Mouse (Mus musculus): Measurements from ENCODE around the gene Lrrc8b. TPM values are rescaled to one million over a fixed set of nuclear protein-coding genes. Genes with fewer than 3 reads are reported as not detected.
A peak's percentile ranks its signal among the peaks of the same experiment; 100 is the strongest.

Lrrc8b gene
- total RNA-seq, 4 experiments from 2014 or later, result 3.9 to 5.6 (median 4.2) TPM

- no peak for DNase-seq (ENCODE audit: low spot score)
Measured at GRCm38 (mm10) chr5:105483632-105484031, 68.1 kb downstream of the Lrrc8b start.

- no peak for DNase-seq (ENCODE audit: low spot score)
Measured at GRCm38 (mm10) chr5:105484247-105484646, 68.7 kb downstream of the Lrrc8b start.

GRCm38 (mm10) chr5:105484891-105485290 is 69.3 kb downstream of the Lrrc8b start:
- no peak for DNase-seq (ENCODE audit: low spot score)

GRCm38 (mm10) chr5:105490211-105490610 is 74.6 kb downstream of the Lrrc8b start:
- DNase-seq (ENCODE audit: low spot score), result no peak

- no peak for DNase-seq (ENCODE audit: low spot score)
Measured at GRCm38 (mm10) chr5:105491389-105491788, 75.8 kb downstream of the Lrrc8b start.

- DNase-seq (ENCODE audit: low spot score), result no peak
Measured at GRCm38 (mm10) chr5:105492367-105493246, 77.0 kb downstream of the Lrrc8b start.

- no peak for DNase-seq (ENCODE audit: low spot score)
Measured at GRCm38 (mm10) chr5:105493377-105493776, 77.8 kb downstream of the Lrrc8b start.

- DNase-seq (ENCODE audit: low spot score), result no peak
Measured at GRCm38 (mm10) chr5:105494246-105494917, 78.8 kb downstream of the Lrrc8b start.

GRCm38 (mm10) chr5:105494918-105495901 is 79.6 kb downstream of the Lrrc8b start:
- peak; percentile 78 for DNase-seq (ENCODE audit: low spot score)

GRCm38 (mm10) chr5:105496133-105496532 is 80.6 kb downstream of the Lrrc8b start:
- DNase-seq (ENCODE audit: low spot score), result no peak

GRCm38 (mm10) chr5:105496586-105496985 is 81.0 kb downstream of the Lrrc8b start:
- DNase-seq (ENCODE audit: low spot score), result no peak

- no peak for DNase-seq (ENCODE audit: low spot score)
Measured at GRCm38 (mm10) chr5:105498429-105499000, 82.9 kb downstream of the Lrrc8b start.

GRCm38 (mm10) chr5:105499396-105499795 is 83.8 kb downstream of the Lrrc8b start:
- no peak for DNase-seq (ENCODE audit: low spot score)

- no peak for DNase-seq (ENCODE audit: low spot score)
Measured at GRCm38 (mm10) chr5:105500132-105501121, 84.9 kb downstream of the Lrrc8b start.

- DNase-seq (ENCODE audit: low spot score), result no peak
Measured at GRCm38 (mm10) chr5:105501136-105501535, 85.6 kb downstream of the Lrrc8b start.

GRCm38 (mm10) chr5:105508813-105509212 is 93.2 kb downstream of the Lrrc8b start:
- DNase-seq (ENCODE audit: low spot score), result no peak

- DNase-seq (ENCODE audit: low spot score), result no peak
Measured at GRCm38 (mm10) chr5:105512297-105512696, 96.7 kb downstream of the Lrrc8b start.

GRCm38 (mm10) chr5:105515532-105515931 is 100.0 kb downstream of the Lrrc8b start:
- no peak for DNase-seq (ENCODE audit: low spot score)

- DNase-seq (ENCODE audit: low spot score), result no peak
Measured at GRCm38 (mm10) chr5:105516290-105516689, 100.7 kb downstream of the Lrrc8b start.

All from heart, adult 8-10 months (tissue).